Mouse (Mus musculus) liver, adult 2 months (tissue): ENCODE data around the gene Purb. TPM values are rescaled to one million over a fixed set of nuclear protein-coding genes. Genes with fewer than 3 reads are reported as not detected.

Source experiments
- DNase-seq: peaks from one replicate; pipeline ENCODE4 v3.0.0-alpha.2; 2011; ENCODE audit warnings: low read depth, low spot score; ENCODE audit errors: extremely low read depth
- H3K27ac ChIP-seq: fragments of 200-500 bp; replicated peaks from 2 replicates; pipeline ENCODE4 v1.5.1; 2012; ENCODE audit warnings: low read depth, mild to moderate bottlenecking, control low read depth, inconsistent platforms, low read length; ENCODE audit not compliant: insufficient read depth
- H3K27me3 ChIP-seq: fragments of 200-500 bp; 2 replicates; pipeline ENCODE4 v1.6.1; 2012; ENCODE audit warnings: mild to moderate bottlenecking, moderate library complexity, low read length, inconsistent platforms; ENCODE audit not compliant: control insufficient read depth, insufficient read depth
- H3K36me3 ChIP-seq: fragments of 200-500 bp; 2 replicates; pipeline ENCODE4 v1.6.1; 2012; ENCODE audit warnings: low read length, inconsistent platforms; ENCODE audit not compliant: control insufficient read depth, insufficient read depth
- H3K4me1 ChIP-seq: fragments of 200-500 bp; 2 replicates; pipeline ENCODE4 v1.6.1; 2011; ENCODE audit warnings: low read length; ENCODE audit not compliant: control insufficient read depth, insufficient read depth
- H3K4me3 ChIP-seq: fragments of 200-500 bp; 2 replicates; pipeline ENCODE4 v1.5.1; 2011; ENCODE audit warnings: low read depth, mild to moderate bottlenecking, control low read depth, low read length, moderate library complexity; ENCODE audit not compliant: insufficient read depth
- H3K79me2 ChIP-seq: fragments of 200-500 bp; 2 replicates; pipeline ENCODE4 v1.6.1; 2012; ENCODE audit warnings: inconsistent platforms, mild to moderate bottlenecking, low read length, moderate library complexity; ENCODE audit not compliant: control insufficient read depth, insufficient read depth
- H3K9ac ChIP-seq: fragments of 200-500 bp; 2 replicates; pipeline ENCODE4 v1.6.1; 2012; ENCODE audit warnings: low read depth, mild to moderate bottlenecking, control low read depth, inconsistent platforms, low read length
- CTCF ChIP-seq: fragments of 200-500 bp; IDR thresholded peaks from 2 replicates; pipeline ENCODE4 v1.5.1; 2011; ENCODE audit warnings: low read depth, low read length, control low read depth
- POLR2A ChIP-seq: fragments of 200-500 bp; IDR thresholded peaks from 2 replicates; pipeline ENCODE4 v1.6.1; 2011; ENCODE audit warnings: low read length, control low read depth; ENCODE audit not compliant: insufficient read depth; ENCODE audit errors: extremely low read depth
- WGBS: fragments of 180-500 bp; shearing (Covaris S2); methylation state at CpG from one replicate; pipeline ENCODE4 v1.1.7; 2018; 5-methylcytosine and 5-hydroxymethylcytosine counted together
- polyA plus RNA-seq: library from polyadenylated mRNA; depleted of rRNA; stranded (reverse); fragments of >200 nt; gene quantifications from 2 replicates; pipeline ENCODE4 v1.2.3, GENCODE M21; 2012
- total RNA-seq: library from RNA; depleted of rRNA; stranded (reverse); fragments of >200 nt; gene quantifications from 2 replicates; pipeline ENCODE4 v1.2.3, GENCODE M21; 2014

Purb gene
- total and polyA plus RNA-seq, 2 experiments, result 2.5 to 11.2 TPM

GRCm38 (mm10) chr11:6489257-6489656 lies 13.5 kb upstream of the Purb start:
- Histone ChIP-seq H3K4me3 (no peak overlapping the region), H3K79me2 (no peaks in the 10 kb centered on the region), H3K27ac (no peak overlapping the region), H3K27me3 (no peaks in the 10 kb centered on the region), H3K36me3 (no peaks in the 10 kb centered on the region), H3K9ac (no peak overlapping the region), H3K4me1 (no peaks in the 10 kb centered on the region)
- TF ChIP-seq CTCF (no peak), POLR2A (no peak)
- DNase-seq, result no peak
- WGBS, result 96% methylated on average over 7 of the region's 7 CpGs

GRCm38 (mm10) chr11:6488041-6488684 lies 12.4 kb upstream of the Purb start:
- Histone ChIP-seq H3K4me1 (no peaks in the 10 kb centered on the region), H3K4me3 (no peak overlapping the region), H3K27me3 (no peaks in the 10 kb centered on the region), H3K79me2 (no peaks in the 10 kb centered on the region), H3K27ac (no peak overlapping the region), H3K36me3 (no peaks in the 10 kb centered on the region), H3K9ac (no peak overlapping the region)
- TF ChIP-seq POLR2A (no peak), CTCF (no peak)
- DNase-seq, result no peak
- WGBS, result 96% methylated on average over 5 of the region's 5 CpGs

- TF ChIP-seq POLR2A (no peak), CTCF (no peak)
- Histone ChIP-seq H3K4me1 (no peaks in the 10 kb centered on the region), H3K36me3 (no peaks in the 10 kb centered on the region), H3K4me3 (no peak overlapping the region), H3K27ac (no peak overlapping the region), H3K27me3 (no peaks in the 10 kb centered on the region), H3K79me2 (no peaks in the 10 kb centered on the region), H3K9ac (no peak overlapping the region)
- no peak for DNase-seq
- WGBS, result 73% methylated on average over 7 of the region's 7 CpGs
Measured at GRCm38 (mm10) chr11:6487496-6487895, 11.8 kb upstream of the Purb start.

GRCm38 (mm10) chr11:6486916-6487315 lies 11.2 kb upstream of the Purb start:
- H3K36me3 ChIP-seq, result no peaks in the 10 kb centered on the region
- no peak overlapping the region for H3K9ac ChIP-seq
- no peaks in the 10 kb centered on the region for H3K79me2 ChIP-seq
- H3K4me3 ChIP-seq, result no peak overlapping the region
- TF ChIP-seq POLR2A (no peak), CTCF (no peak)
- no peaks in the 10 kb centered on the region for H3K4me1 ChIP-seq
- WGBS, result 73% methylated on average over 6 of the region's 6 CpGs
- no peak overlapping the region for H3K27ac ChIP-seq
- no peak for DNase-seq
- H3K27me3 ChIP-seq, result no peaks in the 10 kb centered on the region

- H3K4me3 ChIP-seq, result no peak overlapping the region
- TF ChIP-seq POLR2A (no peak), CTCF (no peak)
- no peaks in the 10 kb centered on the region for H3K36me3 ChIP-seq
- no peak for DNase-seq
- H3K4me1 ChIP-seq, result no peaks in the 10 kb centered on the region
- WGBS, result 61% methylated on average over 3 of the region's 3 CpGs
- H3K9ac ChIP-seq, result no peak overlapping the region
- no peaks in the 10 kb centered on the region for H3K27me3 ChIP-seq
- H3K27ac ChIP-seq, result no peak overlapping the region
- H3K79me2 ChIP-seq, result no peaks in the 10 kb centered on the region
Measured at GRCm38 (mm10) chr11:6484244-6484959, 8.7 kb upstream of the Purb start.

- Histone ChIP-seq H3K4me1 (no peaks in the 10 kb centered on the region), H3K27ac (no peak overlapping the region), H3K79me2 (no peaks in the 10 kb centered on the region), H3K9ac (no peak overlapping the region), H3K4me3 (no peak overlapping the region), H3K36me3 (no peaks in the 10 kb centered on the region), H3K27me3 (no peaks in the 10 kb centered on the region)
- 87% methylated on average over 2 of the region's 2 CpGs for WGBS
- TF ChIP-seq POLR2A (no peak), CTCF (no peak)
- no peak for DNase-seq
Measured at GRCm38 (mm10) chr11:6483103-6483502, 7.4 kb upstream of the Purb start.
